Mouse (Mus musculus) CD8-positive naive resting alpha-beta T cell, adult 57 days (primary cell): ENCODE measurements around the gene Eri3. TPM values are rescaled to one million over a fixed set of nuclear protein-coding genes. Genes with fewer than 3 reads are reported as not detected.

ENCODE experiments used
- total RNA-seq: library from RNA; stranded (reverse); gene quantifications from one replicate; pipeline ENCODE4 v1.2.4, GENCODE M21; 2023

Gene Eri3
- 43.8 TPM for total RNA-seq

DNA sequence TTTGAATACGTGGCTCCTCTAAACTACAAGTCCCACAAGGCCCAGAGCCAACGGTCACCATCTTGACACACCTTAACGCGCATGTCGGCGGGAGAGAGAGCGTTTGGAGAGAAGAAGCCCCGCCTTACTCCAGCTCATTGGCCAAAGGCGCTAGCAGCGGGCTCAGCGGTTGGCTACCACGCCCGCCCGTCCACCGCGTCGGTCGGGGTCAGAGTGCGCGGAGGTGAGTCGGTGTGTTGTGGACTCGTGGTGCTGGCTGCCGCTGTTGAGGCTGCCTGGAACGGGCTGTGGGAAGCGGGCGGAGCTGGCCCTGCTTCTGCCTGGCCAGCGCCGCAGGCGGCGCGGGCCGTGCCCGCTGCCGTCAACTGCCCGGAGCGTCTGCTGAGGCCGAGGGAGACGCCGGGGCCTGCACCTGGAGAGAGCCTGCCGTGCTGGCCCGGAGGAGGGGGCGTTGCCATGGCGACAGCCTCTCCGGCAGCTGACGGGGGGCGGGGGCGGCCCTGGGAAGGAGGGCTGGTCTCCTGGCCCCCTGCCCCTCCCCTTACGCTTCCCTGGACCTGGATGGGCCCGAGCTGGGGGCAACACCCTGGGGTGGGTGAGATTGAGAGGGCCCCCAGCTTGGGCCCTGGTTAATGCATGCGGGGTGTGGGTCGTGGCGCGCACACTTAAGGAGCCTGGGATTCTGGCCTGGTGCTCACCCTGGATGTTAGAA is at the start of gene Eri3:
Gene Eri3 (plus strand): TSS at position 226 of the 712 bp plus-strand sequence.

DNA sequence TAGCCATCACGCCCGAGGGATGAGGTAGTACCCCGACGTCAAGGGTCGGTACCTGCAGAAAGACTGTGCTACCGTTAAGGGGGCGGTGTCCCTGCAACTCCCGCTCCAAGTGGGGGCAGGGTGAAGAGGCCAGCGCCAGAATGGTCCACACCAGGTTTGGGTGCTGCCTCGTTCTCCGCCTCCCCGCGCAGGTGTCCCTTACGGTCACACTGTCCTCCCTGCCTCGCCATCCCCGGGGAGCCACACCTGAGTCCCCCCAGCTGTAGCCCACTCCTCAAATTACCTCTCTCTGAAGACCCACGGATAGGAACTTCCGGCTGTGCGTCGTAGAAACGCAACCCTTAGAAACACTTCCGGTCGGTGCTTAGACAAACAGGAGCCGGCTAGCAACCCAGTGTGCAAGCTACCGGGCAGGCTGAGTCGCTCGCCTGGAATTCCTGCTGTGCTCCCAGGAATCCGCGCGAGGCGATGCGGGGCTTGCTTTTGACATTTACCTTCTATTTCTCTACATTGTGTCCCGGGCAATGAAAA is 131.8 kb downstream of the Eri3 start, which contains the start of gene Dmap1:
Gene Dmap1 (minus strand): TSS at position 343 of the 531 bp plus-strand sequence.

Other genes starting within 250 kb of the Eri3 start
- gene Rnf220, start 53.3 kb upstream of the Eri3 start, total RNA-seq: 185 TPM
- 28.1 TPM for gene Dmap1, start 131.9 kb downstream of the Eri3 start, total RNA-seq
- gene Gm12845, start 174.0 kb downstream of the Eri3 start, total RNA-seq: not detected
- gene Klf17, start 215.3 kb downstream of the Eri3 start, total RNA-seq: not detected